ENCODE assay signal across 8 mouse cellular contexts in genomic region chr8:116921337-116922059, GRCm38 (mm10). TPM values are rescaled to one million over a fixed set of nuclear protein-coding genes. Genes with fewer than 3 reads are reported as not detected.
DNase-seq lines count a peak whose midpoint lies in the region; ATAC-seq and TF ChIP-seq lines count a peak whose summit lies in the region.

Gene Cmc2 (minus strand): TSS chr8:116921455.
Gene Cenpn (plus strand): TSS chr8:116921730.

- H3K4me1 ChIP-seq in hindbrain, embryonic 13.5 days (replicated peaks), result peaks cover 17% of the 10 kb centered on the region

- H3K4me2 ChIP-seq in hindbrain, embryonic 13.5 days, result peak within 1 kb of the TSS; percentile 77

- POLR2A ChIA-PET in Patski (lab: Charles Lee), result no interaction called here

- no peaks in the 10 kb centered on the region for H3K27me3 ChIP-seq in Patski
- H3K27me3 ChIP-seq in hindbrain, embryonic 13.5 days, result no peaks in the 10 kb centered on the region

- peak within 1 kb of the TSS; percentile 71 for H3K4me3 ChIP-seq in hindbrain, embryonic 13.5 days

- no peak for TF ChIP-seq CTCF in Patski (IDR thresholded peaks at IDR 0.05)

- H3K27ac ChIP-seq in hindbrain, embryonic 13.5 days, result peak within 1 kb of the TSS; percentile 89

- peak; percentile 88 for ATAC-seq in Patski
- ATAC-seq in hindbrain, embryonic 13.5 days (ENCODE audit: low FRiP score), result peak; percentile 96

- WGBS in hindbrain, embryonic 13.5 days, result under 1% methylated on average over 53 of the region's 57 CpGs

- no peaks in the 10 kb centered on the region for H3K9me3 ChIP-seq in hindbrain, embryonic 13.5 days

- 0 out of 2 replicates have a peak, but pooled peaks cover 1% of the 10 kb centered on the region for H3K36me3 ChIP-seq in hindbrain, embryonic 13.5 days

- peak within 1 kb of the TSS; percentile 87 for H3K9ac ChIP-seq in hindbrain, embryonic 13.5 days

- in situ Hi-C loops in Patski (cut with MboI; ENCODE audit: low pct_unique_long_range_greater_than_20kb), result loop anchor here (10.0 kb wide), 1 partner anchor 553 kb away; no protein-coding TSS in a partner anchor

- CTCF ChIA-PET in Patski (lab: Charles Lee), result interaction anchor here (0.8 to 2.0 kb wide), 4 partner anchors 10 to 58 kb away, joined by 3 to 4 read pairs (median 4); no protein-coding TSS in a partner anchor

- peak; percentile 87 for DNase-seq in Patski (ENCODE audit: low read depth, low spot score)
- peak; percentile 97 to 98 for DNase-seq in cerebellum, postnatal 14 days
- DNase-seq in frontal cortex, postnatal 14 days (ENCODE audit: low spot score in 2 of 2), result peak; percentile 82 to 87
- DNase-seq in layer of hippocampus, postnatal 25 days (ENCODE audit: extremely low spot score in 1 of 2, low spot score in 1 of 2), result peak; percentile 83 to 93
- peak; percentile 89 for DNase-seq in lung, postnatal 25 days (ENCODE audit: low spot score)
- peak; percentile 97 for DNase-seq in retina, embryonic 14.5 days (ENCODE audit: low spot score)
- peak; percentile 95 for DNase-seq in thymus, postnatal 4 days

RNA-seq across cellular contexts. Expression of gene Cmc2, which starts in this region (rescaled TPM):
- 42.4 TPM for polyA plus RNA-seq in Patski (2021)
- polyA plus RNA-seq in hindbrain, embryonic 13.5 days (2015; fragmentation: Nextera tagmentation; extraction: Ambion mirVana), result 36.2 and 38.0 TPM in 2 replicates
- total RNA-seq in layer of hippocampus, postnatal 25 days (2021), result 10 to 100 TPM; 13.2 to 17.6 TPM

RNA-seq across cellular contexts. Expression of gene Cenpn, which starts in this region (rescaled TPM):
- polyA plus RNA-seq in Patski (2021), result 17.3 TPM
- polyA plus RNA-seq in hindbrain, embryonic 13.5 days (2015; fragmentation: Nextera tagmentation; extraction: Ambion mirVana), result 10.5 and 13.6 TPM in 2 replicates
- 1 to 10 TPM; 1.2 to 1.3 TPM for total RNA-seq in layer of hippocampus, postnatal 25 days (2021)

Comparison
In these comparisons a context has a peak if more than half of its experiments do, and no peak if none do; other contexts are left out.
1. Peak in every context shown above with its lines: DNase-seq, ATAC-seq, H3K4me3 ChIP-seq and H3K27ac ChIP-seq.